Mouse (Mus musculus) MEL (cell line): ENCODE data around the gene Gm10718.
"Not testable (repeated sequence)": the region's sequence is repeated elsewhere in the genome, so short reads cannot be mapped to it uniquely, and the experiment has no call there.

Source experiments
- CTCF ChIP-seq, 3 experiments: IDR thresholded peaks in 2 of 3; conservative IDR thresholded peaks in 1 of 3; 2 replicates each; pipeline ENCODE4 v1.5.1; 2011 to 2012; ENCODE audit warnings: low read length in 3 of 3, low read depth in 2 of 3, mild to moderate bottlenecking in 2 of 3, improper control_type of control experiment in 1 of 3, inconsistent platforms in 1 of 3, mixed read lengths in 1 of 3, moderate library complexity in 1 of 3; ENCODE audit not compliant: control insufficient read depth in 1 of 3, insufficient read depth in 1 of 3, poor library complexity in 1 of 3, severe bottlenecking in 1 of 3
- ELF1 ChIP-seq: IDR thresholded peaks from 2 replicates; pipeline ENCODE4 v1.6.1; 2014; ENCODE audit warnings: low read depth, mild to moderate bottlenecking, inconsistent platforms, low read length, improper control_type of control experiment, moderate library complexity
- EP300 ChIP-seq, 2 experiments: IDR thresholded peaks; 2 replicates each; pipeline ENCODE4 v1.6.1; 2011; ENCODE audit warnings: improper control_type of control experiment in 2 of 2, low read length in 2 of 2, low read depth in 1 of 2, mild to moderate bottlenecking in 1 of 2
- GATA1 ChIP-seq: IDR thresholded peaks from 2 replicates; pipeline ENCODE4 v1.6.1; 2011; ENCODE audit warnings: low read depth, low read length, improper control_type of control experiment
- HCFC1 ChIP-seq: IDR thresholded peaks from 2 replicates; pipeline ENCODE4 v1.6.1; 2012; ENCODE audit warnings: low read depth, mild to moderate bottlenecking, inconsistent platforms, low read length, improper control_type of control experiment, moderate library complexity
- KAT2A ChIP-seq: conservative IDR thresholded peaks from 2 replicates; pipeline ENCODE4 v1.6.1; 2012; ENCODE audit warnings: low read depth, low read length, improper control_type of control experiment, inconsistent platforms
- MAFK ChIP-seq: IDR thresholded peaks from 2 replicates; pipeline ENCODE4 v1.6.1; 2011; ENCODE audit warnings: low read depth, mild to moderate bottlenecking, low read length, improper control_type of control experiment, borderline replicate concordance
- POLR2A ChIP-seq, 2 experiments: IDR thresholded peaks; 2 replicates each; pipeline ENCODE4 v1.6.1; 2011 to 2012; ENCODE audit warnings: low read length in 2 of 2, mild to moderate bottlenecking in 2 of 2, control low read depth in 1 of 2, improper control_type of control experiment in 1 of 2, low read depth in 1 of 2, moderate library complexity in 1 of 2; ENCODE audit not compliant: control insufficient read depth in 1 of 2, insufficient read depth in 1 of 2, poor library complexity in 1 of 2
- RAD21 ChIP-seq: IDR thresholded peaks from 2 replicates; pipeline ENCODE4 v1.6.1; 2011; ENCODE audit warnings: mild to moderate bottlenecking, low read depth, low read length, improper control_type of control experiment
- ZC3H11A ChIP-seq: IDR thresholded peaks from 2 replicates; pipeline ENCODE4 v1.6.1; 2012; ENCODE audit warnings: low read depth, mild to moderate bottlenecking, inconsistent platforms, low read length, improper control_type of control experiment
- ZNF384 ChIP-seq: IDR thresholded peaks from 2 replicates; pipeline ENCODE4 v1.6.1; 2012; ENCODE audit warnings: low read depth, mild to moderate bottlenecking, inconsistent platforms, low read length, improper control_type of control experiment

DNA sequence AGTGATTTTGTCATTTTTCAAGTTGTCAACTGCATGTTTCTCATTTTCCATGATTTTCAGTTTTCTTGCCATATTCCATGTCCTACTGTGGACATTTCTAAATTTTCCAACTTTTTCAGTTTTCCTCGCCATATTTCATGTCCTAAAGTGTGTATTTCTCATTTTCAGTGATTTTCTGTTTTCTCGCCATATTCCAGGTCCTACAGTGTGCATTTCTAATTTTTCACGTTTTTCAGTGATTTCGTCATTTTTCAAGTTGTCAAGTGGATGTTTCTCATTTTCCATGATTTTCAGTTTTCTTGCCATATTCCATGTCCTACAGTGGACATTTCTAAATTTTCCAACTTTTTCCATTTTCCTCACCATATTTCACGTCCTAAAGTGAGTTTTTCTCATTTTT, 17.2 kb upstream of the Gm10718 start:
- not testable (repeated sequence) for TF ChIP-seq HCFC1; CTCF (IDR thresholded peaks at IDR 0.05 in 2 of 3, conservative IDR thresholded peaks at IDR 0.05 in 1 of 3; ENCODE audit: control insufficient read depth in 1 of 3, insufficient read depth in 1 of 3, low read depth in 2 of 3, low read length in 3 of 3, poor library complexity in 1 of 3, severe bottlenecking in 1 of 3); MAFK; EP300 (IDR thresholded peaks at IDR 0.05; ENCODE audit: low read depth in 1 of 2, low read length in 2 of 2); POLR2A (IDR thresholded peaks at IDR 0.05; ENCODE audit: control insufficient read depth in 1 of 2, insufficient read depth in 1 of 2, low read depth in 1 of 2, low read length in 2 of 2, poor library complexity in 1 of 2); ZNF384; GATA1; KAT2A; RAD21; ELF1; ZC3H11A
